Mouse (Mus musculus) kidney, embryonic 16.5 days (tissue): ENCODE results near the gene Gm47791. TPM values are rescaled to one million over a fixed set of nuclear protein-coding genes. Genes with fewer than 3 reads are reported as not detected.

Source experiments
- ATAC-seq: fragments of 200-750 bp; cut with Nextera tagmentation; 2 replicates; pipeline ENCODE4 v1.8.0; 2017; ENCODE audit warnings: moderate TSS enrichment; ENCODE audit not compliant: low FRiP score, low TSS enrichment
- H3K27ac ChIP-seq: fragments of 300-500 bp; sonication (generic); 2 replicates; pipeline ENCODE4 v1.5.1; 2014; ENCODE audit warnings: low read length
- H3K27me3 ChIP-seq: fragments of 300-500 bp; sonication (generic); 2 replicates; pipeline ENCODE4 v1.6.1; 2014; ENCODE audit warnings: low read length, control low read depth, mixed read lengths; ENCODE audit not compliant: insufficient read depth
- H3K36me3 ChIP-seq: fragments of 300-500 bp; sonication (generic); 2 replicates; pipeline ENCODE4 v1.6.1; 2014; ENCODE audit warnings: low read length, control low read depth, mixed read lengths; ENCODE audit not compliant: insufficient read depth
- H3K4me1 ChIP-seq: fragments of 300-500 bp; sonication (generic); 2 replicates; pipeline ENCODE4 v1.6.1; 2014; ENCODE audit warnings: low read length, control low read depth, mixed read lengths; ENCODE audit not compliant: insufficient read depth
- H3K4me2 ChIP-seq: fragments of 300-500 bp; sonication (generic); replicated peaks from 2 replicates; pipeline ENCODE4 v1.6.1; 2014; ENCODE audit warnings: low read depth, low read length
- H3K4me3 ChIP-seq: fragments of 300-500 bp; sonication (generic); 2 replicates; pipeline ENCODE4 v1.5.1; 2014; ENCODE audit warnings: mild to moderate bottlenecking, low read length
- H3K9ac ChIP-seq: fragments of 300-500 bp; sonication (generic); replicated peaks from 2 replicates; pipeline ENCODE4 v1.6.1; 2014; ENCODE audit warnings: low read length
- H3K9me3 ChIP-seq: fragments of 300-500 bp; sonication (generic); 2 replicates; pipeline ENCODE4 v1.6.1; 2016; ENCODE audit warnings: low read length, control low read depth
- WGBS: fragments of 180-500 bp; shearing (Covaris S2); extraction: QIAGEN DNeasy Blood & Tissue Kit; methylation state at CpG from one replicate; pipeline ENCODE4 v1.1.7; 2014; 5-methylcytosine and 5-hydroxymethylcytosine counted together
- polyA plus RNA-seq: library from polyadenylated mRNA; unstranded; fragments of >200 nt; fragmentation: Nextera tagmentation; extraction: Ambion mirVana; gene quantifications from 2 replicates; pipeline ENCODE4 v1.2.1, GENCODE M21; 2015

Gm47791 gene
- polyA plus RNA-seq, 1 experiment from 2014 or later: not detected

DNA sequence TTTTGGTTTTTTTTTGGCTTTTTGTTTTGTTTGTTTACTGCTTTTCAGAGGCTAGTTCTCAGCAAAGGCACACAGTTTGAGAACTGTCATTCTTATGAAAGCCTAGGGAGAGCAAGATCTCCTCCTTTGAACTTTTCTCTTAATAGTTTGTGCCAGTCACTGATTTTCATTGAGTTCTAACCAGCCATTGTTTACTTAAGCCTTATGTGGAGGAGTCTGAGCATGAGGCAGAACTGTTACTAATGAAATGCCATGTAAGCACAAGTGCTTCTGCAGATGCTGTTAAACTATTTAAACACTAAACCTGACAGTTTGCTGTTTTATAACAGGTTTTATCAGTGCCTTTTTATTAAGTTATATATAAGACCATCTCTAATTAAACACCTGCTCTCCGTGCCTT lies 33.0 kb downstream of the Gm47791 start:
- peak; percentile 86 for ATAC-seq
- Histone ChIP-seq H3K9me3 (no peaks in the 10 kb centered on the region), H3K4me1 (peaks cover 11% of the 10 kb centered on the region; the same call in 1 of the 2 replicates), H3K27ac (no peak overlapping the region), H3K9ac (no peak overlapping the region), H3K36me3 (peaks cover 33% of the 10 kb centered on the region), H3K27me3 (no peaks in the 10 kb centered on the region), H3K4me3 (no peak overlapping the region), H3K4me2 (no peak overlapping the region)
- 53% methylated on average over 1 of the region's 1 CpGs for WGBS

GRCm38 (mm10) chr1:82733357-82733756 lies 37.7 kb downstream of the Gm47791 start:
- H3K36me3 ChIP-seq: peaks cover 48% of the 10 kb centered on the region
- H3K27me3 ChIP-seq: no peaks in the 10 kb centered on the region
- H3K27ac ChIP-seq: no peak overlapping the region
- ATAC-seq: no peak
- H3K4me2 ChIP-seq: no peak overlapping the region
- H3K9ac ChIP-seq: no peak overlapping the region
- WGBS: 93% methylated on average over 1 of the region's 1 CpGs
- H3K4me3 ChIP-seq: no peak overlapping the region
- peaks cover 11% of the 10 kb centered on the region; the same call in 1 of the 2 replicates for H3K4me1 ChIP-seq
- no peaks in the 10 kb centered on the region for H3K9me3 ChIP-seq

- H3K9ac ChIP-seq: no peak overlapping the region
- ATAC-seq: no peak
- H3K4me1 ChIP-seq: peaks cover 12% of the 10 kb centered on the region
- H3K27me3 ChIP-seq: peaks cover 3% of the 10 kb centered on the region; the same call in 1 of the 2 replicates
- H3K4me2 ChIP-seq: no peak overlapping the region
- H3K9me3 ChIP-seq: no peaks in the 10 kb centered on the region
- WGBS: 89% methylated on average over 5 of the region's 5 CpGs
- H3K36me3 ChIP-seq: peaks cover 14% of the 10 kb centered on the region
- no peak overlapping the region for H3K4me3 ChIP-seq
- H3K27ac ChIP-seq: no peak overlapping the region
Measured at GRCm38 (mm10) chr1:82726482-82726881, 44.6 kb downstream of the Gm47791 start.

DNA sequence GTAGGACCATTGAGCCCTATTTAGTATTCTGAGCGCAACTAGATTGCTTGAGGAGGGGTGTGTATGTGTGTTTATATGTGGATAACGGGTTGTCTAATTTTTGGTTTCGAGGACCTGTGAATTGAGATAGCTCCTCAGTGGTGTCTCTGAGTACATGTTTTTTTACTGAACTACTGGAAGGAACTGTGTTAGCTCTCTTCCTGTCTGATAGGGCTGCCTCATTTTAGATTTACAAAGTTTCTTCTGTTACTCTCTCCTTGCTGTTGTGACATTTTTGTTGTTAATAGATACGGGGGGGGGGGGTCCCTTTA lies 45.2 kb downstream of the Gm47791 start:
- ATAC-seq: no peak
- Histone ChIP-seq H3K4me3 (peak overlapping the region; percentile 79), H3K27ac (no peak overlapping the region), H3K36me3 (peaks cover 11% of the 10 kb centered on the region), H3K9me3 (no peaks in the 10 kb centered on the region), H3K4me1 (peaks cover 12% of the 10 kb centered on the region), H3K9ac (peak overlapping the region; percentile 94), H3K27me3 (peaks cover 3% of the 10 kb centered on the region; the same call in 1 of the 2 replicates), H3K4me2 (peak overlapping the region; percentile 92)
- 49% methylated on average over 4 of the region's 4 CpGs for WGBS

GRCm38 (mm10) chr1:82725026-82725874 lies 45.8 kb downstream of the Gm47791 start:
- H3K4me1 ChIP-seq: peaks cover 12% of the 10 kb centered on the region
- H3K9ac ChIP-seq: peak overlapping the region; percentile 94
- peak overlapping the region; percentile 82; the same call in 1 of the 2 replicates for H3K27ac ChIP-seq
- H3K36me3 ChIP-seq: peaks cover 6% of the 10 kb centered on the region
- peak overlapping the region; percentile 92 for H3K4me2 ChIP-seq
- H3K27me3 ChIP-seq: peaks cover 3% of the 10 kb centered on the region; the same call in 1 of the 2 replicates
- peak overlapping the region; percentile 79 for H3K4me3 ChIP-seq
- no peaks in the 10 kb centered on the region for H3K9me3 ChIP-seq
- WGBS: 2% methylated on average over 37 of the region's 37 CpGs
- peak; percentile 99 for ATAC-seq

DNA sequence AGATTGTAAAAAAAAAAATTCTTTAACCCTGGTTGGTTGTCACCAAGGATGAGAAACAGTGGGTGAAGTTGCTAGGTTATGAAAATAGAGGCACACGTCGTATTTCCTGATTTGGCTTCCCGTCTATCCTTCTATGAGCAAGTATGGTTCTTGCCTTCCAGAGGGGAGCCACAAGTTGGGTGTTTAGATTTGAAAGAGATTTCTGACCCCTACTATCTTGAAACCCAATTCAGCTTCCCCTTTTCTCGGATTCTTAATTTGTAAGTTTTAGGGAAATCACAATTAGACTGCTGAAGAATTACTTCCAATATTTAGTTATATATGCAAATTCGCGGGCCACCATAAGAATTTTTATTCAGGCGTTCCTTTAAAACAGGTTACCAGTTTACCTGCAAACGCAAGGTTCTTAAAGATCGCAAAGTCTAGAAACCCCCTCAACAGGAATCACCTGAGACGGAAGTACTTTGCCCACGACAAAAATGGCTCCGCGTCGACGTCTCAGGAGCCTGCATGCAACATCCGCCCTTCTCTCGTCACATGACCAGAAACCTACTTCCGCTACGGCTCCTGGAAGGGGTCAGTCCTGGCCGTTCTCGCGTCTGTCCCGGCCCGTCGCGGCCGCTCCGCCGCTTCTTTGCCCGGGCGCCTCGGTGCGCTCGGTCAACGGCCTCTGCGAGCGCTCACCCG lies 46.6 kb downstream of the Gm47791 start, which contains the start of gene Mff:
Gene Mff, plus strand, starts transcription at position 552 of the 687 bp plus-strand sequence.
- Histone ChIP-seq H3K27me3 (peaks cover 3% of the 10 kb centered on the region; the same call in 1 of the 2 replicates), H3K9ac (peak within 1 kb of the TSS; percentile 94), H3K4me2 (peak within 1 kb of the TSS; percentile 92), H3K36me3 (peaks cover 1% of the 10 kb centered on the region), H3K4me1 (peaks cover 12% of the 10 kb centered on the region), H3K9me3 (no peaks in the 10 kb centered on the region), H3K27ac (peak within 1 kb of the TSS; percentile 82; the same call in 1 of the 2 replicates), H3K4me3 (peak within 1 kb of the TSS; percentile 79)
- ATAC-seq: peak; percentile 99
- 9% methylated on average over 38 of the region's 38 CpGs for WGBS

Other genes starting within 250 kb of the Gm47791 start
- 4.3 and 4.9 TPM in 2 replicates for gene Col4a4, start 184.4 kb downstream of the Gm47791 start, polyA plus RNA-seq
- gene Col4a3, start 184.3 kb downstream of the Gm47791 start, polyA plus RNA-seq: 4.1 and 4.8 TPM in 2 replicates
- 217 and 253 TPM in 2 replicates for gene Mff, start 46.4 kb downstream of the Gm47791 start, polyA plus RNA-seq
- gene Tm4sf20, start 2.8 kb downstream of the Gm47791 start, polyA plus RNA-seq: 1.1 and 1.7 TPM in 2 replicates
- gene Agfg1, start 68.2 kb upstream of the Gm47791 start, polyA plus RNA-seq: 28.0 and 28.2 TPM in 2 replicates
- not detected in 2 replicates for gene A030005L19Rik, start 142.1 kb upstream of the Gm47791 start, polyA plus RNA-seq
- not detected in 2 replicates for gene A030014E15Rik, start 153.7 kb upstream of the Gm47791 start, polyA plus RNA-seq
- not detected in 2 replicates for gene Gm6217, start 160.2 kb upstream of the Gm47791 start, polyA plus RNA-seq
- gene A030003K21Rik, start 172.1 kb upstream of the Gm47791 start, polyA plus RNA-seq: not detected in 2 replicates
- gene Gm7544, start 184.8 kb upstream of the Gm47791 start, polyA plus RNA-seq: not detected in 2 replicates
- not detected in 2 replicates for gene Gm47955, start 189.0 kb upstream of the Gm47791 start, polyA plus RNA-seq
- gene Gm47959, start 229.3 kb upstream of the Gm47791 start, polyA plus RNA-seq: not detected in 2 replicates